Mouse (Mus musculus) lung, embryonic 16.5 days (tissue): ENCODE data around the gene Abcb10. TPM values are rescaled to one million over a fixed set of nuclear protein-coding genes. Genes with fewer than 3 reads are reported as not detected.
A peak's percentile ranks its signal among the peaks of the same experiment; 100 is the strongest.
"Not testable (repeated sequence)": the region's sequence is repeated elsewhere in the genome, so short reads cannot be mapped to it uniquely, and the experiment has no call there.

Source experiments
- ATAC-seq: fragments of 200-750 bp; cut with Nextera tagmentation; 2 replicates; pipeline ENCODE4 v1.8.0; 2017; ENCODE audit warnings: low read depth, mild to moderate bottlenecking, moderate library complexity
- H3K27ac ChIP-seq: fragments of 300-500 bp; sonication (generic); 2 replicates; pipeline ENCODE4 v1.5.1; 2014; ENCODE audit warnings: mild to moderate bottlenecking, control low read depth, low read length
- H3K27me3 ChIP-seq: fragments of 300-500 bp; sonication (generic); 2 replicates; pipeline ENCODE4 v1.6.1; 2014; ENCODE audit warnings: low read depth, low read length, mixed read lengths; ENCODE audit not compliant: control insufficient read depth, insufficient read depth
- H3K36me3 ChIP-seq: fragments of 300-500 bp; sonication (generic); 2 replicates; pipeline ENCODE4 v1.6.1; 2014; ENCODE audit warnings: low read length; ENCODE audit not compliant: control insufficient read depth, insufficient read depth
- H3K4me1 ChIP-seq: fragments of 300-500 bp; sonication (generic); replicated peaks from 2 replicates; pipeline ENCODE4 v1.6.1; 2014; ENCODE audit warnings: low read length, mixed read lengths; ENCODE audit not compliant: control insufficient read depth, insufficient read depth
- H3K4me2 ChIP-seq: fragments of 300-500 bp; sonication (generic); 2 replicates; pipeline ENCODE4 v1.6.1; 2014; ENCODE audit warnings: low read depth, low read length, control low read depth
- H3K4me3 ChIP-seq: fragments of 300-500 bp; sonication (generic); 2 replicates; pipeline ENCODE4 v1.5.1; 2014; ENCODE audit warnings: mild to moderate bottlenecking, low read length, control low read depth
- H3K9ac ChIP-seq: fragments of 300-500 bp; sonication (generic); 2 replicates; pipeline ENCODE4 v1.6.1; 2014; ENCODE audit warnings: low read length, control low read depth
- H3K9me3 ChIP-seq: fragments of 300-500 bp; sonication (generic); 2 replicates; pipeline ENCODE4 v1.6.1; 2016; ENCODE audit warnings: low read length; ENCODE audit not compliant: control insufficient read depth
- WGBS: fragments of 180-500 bp; shearing (Covaris S2); extraction: QIAGEN DNeasy Blood & Tissue Kit; methylation state at CpG from one replicate; pipeline ENCODE4 v1.1.7; 2014; 5-methylcytosine and 5-hydroxymethylcytosine counted together
- polyA plus RNA-seq: library from polyadenylated mRNA; unstranded; fragments of >200 nt; fragmentation: Nextera tagmentation; extraction: Ambion mirVana; gene quantifications from 2 replicates; pipeline ENCODE4 v1.2.1, GENCODE M21; 2015

Gene Abcb10
- polyA plus RNA-seq, 1 experiment from 2014 or later: 14.3 TPM

DNA sequence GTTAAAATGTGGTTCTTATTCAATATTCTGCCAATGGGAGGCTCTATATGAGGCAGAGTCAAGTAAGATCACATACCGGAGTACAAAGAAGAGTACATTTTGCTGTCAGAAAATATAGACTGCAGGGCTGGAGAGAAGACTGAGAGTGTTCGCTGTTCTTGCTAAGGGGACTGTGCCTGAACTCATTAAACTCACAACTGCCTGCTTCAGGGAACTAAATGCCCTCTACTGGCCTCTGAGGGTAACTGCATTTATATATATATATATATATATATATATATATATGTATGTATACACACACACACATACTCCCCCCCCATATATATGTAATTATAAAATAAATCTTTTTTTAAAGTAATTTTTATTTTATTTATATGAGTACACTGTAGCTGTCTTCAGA lies 16.0 kb downstream of the Abcb10 start:
- Histone ChIP-seq H3K9ac (no peak overlapping the region), H3K27ac (no peak overlapping the region), H3K27me3 (no peaks in the 10 kb centered on the region), H3K4me3 (no peak overlapping the region), H3K4me1 (no peaks in the 10 kb centered on the region), H3K9me3 (no peaks in the 10 kb centered on the region), H3K36me3 (no peaks in the 10 kb centered on the region; the same call in 1 of the 2 replicates), H3K4me2 (no peak overlapping the region)
- no peak for ATAC-seq
- 68% methylated on average over 2 of the region's 2 CpGs for WGBS

DNA sequence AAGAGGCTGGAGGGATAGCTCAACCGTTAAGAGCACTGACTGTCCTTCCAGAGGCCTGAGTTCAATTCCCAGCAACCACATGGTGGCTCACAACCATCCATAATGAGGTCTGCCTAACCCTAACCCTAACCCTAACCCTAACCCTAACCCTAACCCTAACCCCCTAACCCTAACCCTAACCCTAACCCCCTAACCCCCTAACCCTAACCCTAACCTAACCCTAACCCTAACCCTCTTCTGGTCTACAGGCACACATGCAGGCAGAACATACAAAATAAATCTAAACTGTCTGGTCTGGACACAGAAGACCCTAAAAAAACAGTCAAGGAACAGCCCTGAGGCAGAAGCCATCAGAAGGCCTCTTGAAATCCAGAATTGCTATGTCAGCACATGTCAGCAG lies 21.6 kb downstream of the Abcb10 start:
- no peak overlapping the region for H3K27ac ChIP-seq
- H3K36me3 ChIP-seq: no peaks in the 10 kb centered on the region; the same call in 1 of the 2 replicates
- H3K27me3 ChIP-seq: no peaks in the 10 kb centered on the region
- 77% methylated on average over 1 of the region's 1 CpGs for WGBS
- no peak overlapping the region for H3K9ac ChIP-seq
- no peaks in the 10 kb centered on the region for H3K9me3 ChIP-seq
- 0 out of 2 replicates have a peak, but pooled peaks cover 2% of the 10 kb centered on the region for H3K4me1 ChIP-seq
- H3K4me3 ChIP-seq: no peak overlapping the region
- H3K4me2 ChIP-seq: no peak overlapping the region
- no peak for ATAC-seq

DNA sequence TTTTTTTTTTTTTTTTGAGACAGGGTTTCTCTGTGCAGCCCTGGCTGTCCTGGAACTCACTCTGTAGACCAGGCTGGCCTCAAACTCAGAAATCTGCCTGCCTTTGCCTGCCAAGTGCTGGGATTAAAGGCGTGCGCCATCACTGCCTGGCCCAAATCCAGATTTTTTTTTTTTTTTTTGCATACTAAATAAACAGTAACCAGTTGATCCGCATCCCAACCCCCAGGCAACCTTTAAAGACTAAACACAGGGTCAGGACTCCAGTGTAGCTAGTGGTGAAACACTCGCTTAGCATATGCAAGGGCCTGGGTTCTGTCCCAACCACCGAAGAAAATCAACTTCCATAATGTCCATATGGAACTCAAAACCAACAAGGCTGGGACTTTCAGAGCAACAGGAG lies 22.4 kb downstream of the Abcb10 start:
- not testable (repeated sequence) for H3K4me2 ChIP-seq, H3K27me3 ChIP-seq, H3K27ac ChIP-seq, H3K9ac ChIP-seq, H3K36me3 ChIP-seq, H3K4me1 ChIP-seq, H3K4me3 ChIP-seq, H3K9me3 ChIP-seq
- 52% methylated on average over 5 of the region's 5 CpGs for WGBS
- ATAC-seq: peak; percentile 31; the same call in 1 of the 2 replicates

DNA sequence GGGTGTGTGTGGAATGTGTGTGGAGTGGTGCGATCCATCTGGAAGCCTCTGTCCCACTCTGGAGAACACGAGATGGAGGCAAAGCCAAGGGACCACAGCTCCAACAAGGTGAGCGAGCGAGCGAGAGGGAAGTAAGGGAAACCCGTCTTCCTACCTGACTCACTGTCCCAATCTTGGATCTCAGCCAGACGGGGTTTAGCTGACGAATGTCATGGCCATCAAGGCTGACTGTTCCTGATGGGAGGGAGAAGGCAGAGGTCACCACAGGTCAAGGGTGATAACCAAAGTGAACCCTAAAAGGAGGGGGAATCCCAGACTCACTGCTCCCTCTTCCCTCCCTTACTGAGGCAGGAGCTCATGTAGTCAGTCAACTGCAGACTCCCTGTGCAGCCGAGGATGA lies 22.9 kb downstream of the Abcb10 start:
- Histone ChIP-seq H3K4me3 (no peak overlapping the region), H3K9me3 (no peaks in the 10 kb centered on the region), H3K4me2 (no peak overlapping the region), H3K36me3 (no peaks in the 10 kb centered on the region; the same call in 1 of the 2 replicates), H3K4me1 (0 out of 2 replicates have a peak, but pooled peaks cover 2% of the 10 kb centered on the region), H3K27ac (no peak overlapping the region), H3K9ac (no peak overlapping the region), H3K27me3 (no peaks in the 10 kb centered on the region)
- WGBS: 83% methylated on average over 9 of the region's 9 CpGs
- ATAC-seq: no peak

DNA sequence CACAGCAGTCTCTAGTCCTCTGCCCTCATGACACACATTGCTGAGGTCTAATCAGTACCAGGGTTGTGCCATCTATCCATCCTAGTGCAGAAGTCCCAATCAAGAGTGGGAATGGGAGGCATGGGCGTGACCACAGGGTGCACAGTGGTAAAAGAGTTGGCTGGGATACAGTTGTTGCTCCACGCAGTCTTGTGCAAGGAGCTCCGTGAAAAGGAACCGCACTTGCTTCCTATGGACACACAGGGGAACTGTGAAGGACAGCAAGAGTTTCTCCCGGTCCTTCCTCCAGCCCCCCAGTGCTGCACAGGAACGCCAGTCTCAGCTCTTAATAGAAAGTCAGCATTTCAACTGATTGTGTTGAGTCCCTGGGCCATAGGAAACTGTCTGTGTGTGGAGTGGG lies 23.4 kb downstream of the Abcb10 start:
- H3K4me1 ChIP-seq: 0 out of 2 replicates have a peak, but pooled peaks cover 2% of the 10 kb centered on the region
- H3K9me3 ChIP-seq: no peaks in the 10 kb centered on the region
- H3K36me3 ChIP-seq: no peaks in the 10 kb centered on the region; the same call in 1 of the 2 replicates
- H3K4me3 ChIP-seq: no peak overlapping the region
- H3K27ac ChIP-seq: no peak overlapping the region
- no peak overlapping the region for H3K4me2 ChIP-seq
- H3K9ac ChIP-seq: no peak overlapping the region
- no peaks in the 10 kb centered on the region for H3K27me3 ChIP-seq
- 92% methylated on average over 6 of the region's 6 CpGs for WGBS
- ATAC-seq: no peak

DNA sequence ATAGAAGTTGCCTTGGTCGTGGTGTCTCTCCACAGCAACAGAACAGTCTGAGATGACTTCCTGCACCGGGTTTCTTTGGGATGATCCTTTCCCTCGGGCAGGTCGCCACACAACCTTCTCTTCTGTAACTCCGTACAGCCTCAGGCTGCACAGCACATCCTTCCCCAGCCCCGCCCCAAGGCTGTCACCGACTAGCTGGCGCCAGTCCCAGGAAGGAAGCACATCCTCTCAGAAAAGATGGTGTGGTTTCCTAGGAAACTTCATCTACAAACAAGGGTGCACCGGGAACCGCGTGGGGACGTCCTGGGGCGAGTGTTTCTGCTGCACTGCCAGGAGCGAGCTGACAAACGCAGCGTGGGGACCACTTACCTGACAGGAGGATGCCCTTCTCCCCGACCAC lies 24.8 kb downstream of the Abcb10 start:
- H3K4me1 ChIP-seq: 0 out of 2 replicates have a peak, but pooled peaks cover 2% of the 10 kb centered on the region
- no peak for ATAC-seq
- H3K4me2 ChIP-seq: no peak overlapping the region
- no peak overlapping the region for H3K27ac ChIP-seq
- no peaks in the 10 kb centered on the region for H3K27me3 ChIP-seq
- no peaks in the 10 kb centered on the region; the same call in 1 of the 2 replicates for H3K36me3 ChIP-seq
- H3K9me3 ChIP-seq: no peaks in the 10 kb centered on the region
- no peak overlapping the region for H3K4me3 ChIP-seq
- 73% methylated on average over 17 of the region's 17 CpGs for WGBS
- H3K9ac ChIP-seq: no peak overlapping the region

DNA sequence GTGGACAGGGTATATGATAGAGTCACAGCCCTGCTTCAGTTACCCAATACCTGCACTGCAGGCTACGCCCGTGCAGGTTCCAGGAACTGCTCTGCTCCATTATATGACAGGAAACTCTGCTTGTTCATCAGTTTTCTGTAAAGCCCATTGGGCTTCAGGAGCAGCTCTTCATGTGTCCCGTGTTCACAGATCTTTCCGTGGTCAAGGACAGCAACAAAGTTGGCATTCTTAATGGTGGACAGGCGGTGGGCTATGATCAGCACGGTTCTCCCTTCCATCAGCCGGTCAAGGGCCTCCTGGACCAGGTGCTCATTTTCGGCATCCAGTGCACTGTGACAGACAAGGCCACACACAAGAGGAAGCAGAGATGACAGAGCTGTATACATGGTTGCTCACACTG lies 28.7 kb downstream of the Abcb10 start:
- peaks cover 3% of the 10 kb centered on the region; the same call in 1 of the 2 replicates for H3K4me1 ChIP-seq
- no peaks in the 10 kb centered on the region for H3K9me3 ChIP-seq
- no peak overlapping the region for H3K4me2 ChIP-seq
- no peak overlapping the region for H3K27ac ChIP-seq
- ATAC-seq: no peak
- H3K4me3 ChIP-seq: no peak overlapping the region
- 87% methylated on average over 8 of the region's 8 CpGs for WGBS
- peaks cover 5% of the 10 kb centered on the region; the same call in 1 of the 2 replicates for H3K36me3 ChIP-seq
- H3K9ac ChIP-seq: no peak overlapping the region
- no peaks in the 10 kb centered on the region for H3K27me3 ChIP-seq

DNA sequence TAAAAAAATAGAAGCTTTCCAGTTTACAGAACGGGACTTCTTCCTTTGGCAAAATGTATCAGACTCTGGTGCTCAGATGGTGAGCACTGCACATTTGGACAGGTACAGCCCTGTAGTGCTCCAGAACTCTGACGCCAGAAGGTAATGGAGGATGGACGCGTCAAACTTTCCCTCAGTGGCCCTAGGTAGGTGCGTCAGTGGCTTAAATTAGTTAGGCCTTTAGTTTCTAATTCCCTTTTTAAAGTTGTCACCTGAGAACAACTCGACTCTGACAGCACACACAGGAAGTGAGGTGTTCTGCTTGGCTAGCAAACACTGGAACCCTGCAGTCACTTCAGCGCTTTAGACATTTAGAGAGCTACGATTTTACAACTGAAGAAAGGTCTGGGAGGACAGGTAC lies 29.2 kb downstream of the Abcb10 start:
- 83% methylated on average over 8 of the region's 8 CpGs for WGBS
- peaks cover 3% of the 10 kb centered on the region; the same call in 1 of the 2 replicates for H3K4me1 ChIP-seq
- no peak overlapping the region for H3K9ac ChIP-seq
- H3K36me3 ChIP-seq: peaks cover 5% of the 10 kb centered on the region; the same call in 1 of the 2 replicates
- no peak overlapping the region for H3K4me2 ChIP-seq
- H3K9me3 ChIP-seq: no peaks in the 10 kb centered on the region
- no peak for ATAC-seq
- H3K27ac ChIP-seq: no peak overlapping the region
- H3K4me3 ChIP-seq: no peak overlapping the region
- no peaks in the 10 kb centered on the region for H3K27me3 ChIP-seq

DNA sequence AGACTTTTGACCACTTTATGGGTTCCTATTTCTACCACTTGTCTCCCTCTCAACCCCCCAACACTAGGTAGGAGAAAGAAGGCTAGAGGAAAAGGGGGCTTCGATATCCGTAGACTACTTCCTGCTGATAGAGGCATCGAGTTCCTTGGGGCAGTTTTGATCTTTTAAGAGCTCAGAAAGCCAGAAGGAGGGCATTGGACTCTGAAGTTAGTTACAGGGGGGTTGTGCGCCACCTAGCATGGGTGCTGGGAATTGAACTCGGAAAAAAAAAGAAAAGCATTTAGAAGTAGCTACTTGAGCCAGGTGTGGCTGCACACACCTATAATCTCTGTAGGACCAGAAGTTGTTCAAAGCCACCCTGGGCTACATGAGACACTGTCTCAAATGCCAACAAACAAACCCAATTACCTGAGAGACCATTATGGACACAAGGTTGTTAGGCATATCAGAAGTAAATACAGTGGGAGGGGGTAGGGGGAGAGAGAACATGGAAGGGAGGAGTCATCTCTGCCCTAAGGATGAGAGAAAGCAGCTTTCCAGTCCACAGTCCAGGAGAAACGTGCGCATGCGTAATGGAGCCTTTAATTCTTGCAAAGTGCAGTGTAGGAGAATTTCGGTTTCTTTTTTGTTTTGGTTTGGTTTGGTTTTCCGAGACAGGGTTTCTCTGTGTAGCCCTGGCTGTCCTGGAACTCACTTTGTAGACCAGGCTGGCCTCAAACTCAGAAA lies 32.7 kb downstream of the Abcb10 start:
- no peaks in the 10 kb centered on the region for H3K27me3 ChIP-seq
- ATAC-seq: peak; percentile 24; the same call in 1 of the 2 replicates
- 33% methylated on average over 10 of the region's 10 CpGs for WGBS

More for the DNA sequence above, 32.7 kb downstream of the Abcb10 start:
- Histone ChIP-seq H3K4me3 (peak overlapping the region; percentile 100), H3K4me2 (peak overlapping the region; percentile 99), H3K27ac (peak overlapping the region; percentile 91), H3K9ac (peak overlapping the region; percentile 96), H3K9me3 (no peaks in the 10 kb centered on the region), H3K4me1 (peaks cover 9% of the 10 kb centered on the region), H3K36me3 (peaks cover 10% of the 10 kb centered on the region)
